Mouse (Mus musculus) kidney, adult 2 months (tissue): Measurements from ENCODE around the gene Srp54c.

Source experiments
- CTCF ChIP-seq: fragments of 200-500 bp; conservative IDR thresholded peaks from 2 replicates; pipeline ENCODE4 v1.5.1; 2011; ENCODE audit warnings: low read depth, mild to moderate bottlenecking, control low read depth, low read length, moderate library complexity, mixed read lengths; ENCODE audit not compliant: insufficient read depth, insufficient read length
- POLR2A ChIP-seq: fragments of 200-500 bp; IDR thresholded peaks from one replicate; pipeline ENCODE4 v1.6.1; 2011; ENCODE audit warnings: low read depth, low read length, control low read depth

GRCm38 (mm10) chr12:55272243-55272642 lies 42.3 kb downstream of the Srp54c start:
- no peak for TF ChIP-seq CTCF
- TF ChIP-seq POLR2A, result no peak
